ENCODE assay signal across 30 mouse cellular contexts in the genomic region with DNA sequence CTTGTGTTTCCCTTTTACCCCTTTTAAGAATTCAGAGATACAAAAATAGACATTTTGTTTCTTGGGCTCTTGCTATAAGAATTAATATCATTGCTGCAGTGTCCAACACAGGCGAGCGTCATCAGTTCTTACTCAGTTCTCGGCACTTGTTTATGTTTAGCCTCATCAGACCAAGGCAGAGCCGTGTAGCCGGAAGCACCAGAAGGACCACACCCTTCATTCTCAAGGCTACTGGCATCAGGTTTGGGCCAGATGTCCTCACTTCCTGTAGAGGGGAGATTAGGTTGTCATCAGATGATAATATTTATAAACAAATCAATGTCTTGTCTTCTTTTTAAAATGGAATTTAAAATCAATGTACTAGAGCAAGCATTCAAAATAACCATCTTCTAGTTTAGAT. TPM values are rescaled to one million over a fixed set of nuclear protein-coding genes. Genes with fewer than 3 reads are reported as not detected.
DNase-seq lines count a peak whose midpoint lies in the region; ATAC-seq and TF ChIP-seq lines count a peak whose summit lies in the region.
"Had no signal": no experiment of that assay in that cellular context is flagged by ENCODE, and none has a peak within 500 bp of the region (broad histone marks: within the 10 kb centered on the region; RNA-seq: fewer than 3 reads in every experiment).

No protein-coding gene starts in this region.

- H3K4me1 ChIP-seq in heart, adult 2 months (ENCODE audit: control insufficient read depth, insufficient read depth, low read length), result peaks cover 6% of the 10 kb centered on the region
- peaks cover 3% of the 10 kb centered on the region; the same call in 1 of the 2 replicates for H3K4me1 ChIP-seq in heart, embryonic 11.5 days (ENCODE audit: control insufficient read depth, insufficient read depth, low read length)
- H3K4me1 ChIP-seq in lung, embryonic 14.5 days (ENCODE audit: insufficient read depth), result peaks cover 20% of the 10 kb centered on the region

- no peak overlapping the region for H3K4me3 ChIP-seq in heart, adult 2 months
- H3K4me3 ChIP-seq in heart, embryonic 11.5 days (ENCODE audit: low read depth, low read length), result no peak overlapping the region
- H3K4me3 ChIP-seq in lung, embryonic 14.5 days (ENCODE audit: low read depth, low read length), result no peak overlapping the region
- H3K4me3 ChIP-seq: embryonic facial prominence, embryonic 10.5 days; embryonic facial prominence, embryonic 13.5 days; erythroblast, embryonic 14.5 days; forebrain, embryonic 12.5 days; forebrain, embryonic 15.5 days; hindbrain, embryonic 10.5 days; hindbrain, embryonic 13.5 days had no signal

- H3K79me2 ChIP-seq in heart, adult 2 months (replicated peaks; ENCODE audit: control insufficient read depth, insufficient read depth, low read length), result no peaks in the 10 kb centered on the region

- H3K27ac ChIP-seq in heart, adult 2 months, result peak overlapping the region; percentile 7
- H3K27ac ChIP-seq in heart, embryonic 11.5 days (ENCODE audit: low read depth, low read length), result no peak overlapping the region
- no peak overlapping the region for H3K27ac ChIP-seq in lung, embryonic 14.5 days (ENCODE audit: low read depth)
- H3K27ac ChIP-seq: embryonic facial prominence, embryonic 10.5 days; embryonic facial prominence, embryonic 13.5 days; forebrain, embryonic 12.5 days; forebrain, embryonic 15.5 days; hindbrain, embryonic 10.5 days; hindbrain, embryonic 13.5 days had no signal

- WGBS in heart, adult 2 months, result 37% methylated on average over 5 of the region's 5 CpGs
- WGBS in heart, embryonic 11.5 days (ENCODE audit: insufficient replicate concordance), result 63% methylated on average over 5 of the region's 5 CpGs
- 45% methylated on average over 5 of the region's 5 CpGs for WGBS in lung, embryonic 14.5 days

- no peaks in the 10 kb centered on the region for H3K27me3 ChIP-seq in heart, adult 2 months (ENCODE audit: control insufficient read depth, insufficient read depth, low read length)
- no peaks in the 10 kb centered on the region for H3K27me3 ChIP-seq in heart, embryonic 11.5 days (ENCODE audit: control insufficient read depth, insufficient read depth, low read length)
- no peaks in the 10 kb centered on the region for H3K27me3 ChIP-seq in lung, embryonic 14.5 days (ENCODE audit: insufficient read depth, low read length)
- H3K27me3 ChIP-seq: embryonic facial prominence, embryonic 13.5 days; forebrain, embryonic 12.5 days; forebrain, embryonic 15.5 days; hindbrain, embryonic 13.5 days had no signal

- DNase-seq in heart, adult 2 months, result peak in 1 of 2 experiments; percentile 11
- peak; percentile 14 for DNase-seq in lung, embryonic 14.5 days
- no peak for DNase-seq in lung, postnatal 25 days (ENCODE audit: low spot score)
- peak; percentile 37 for DNase-seq in induced T-regulatory cell, adult 2 months (ENCODE audit: low read depth)
- peak; percentile 32 to 59 for DNase-seq in lung, postnatal 4 days
- DNase-seq in spleen, postnatal 10 days (ENCODE audit: low spot score in 2 of 2), result no peak
- DNase-seq: adrenal gland, adult 8-10 months; adrenal gland, postnatal 25 days; B cell, adult 2 months; cerebellum, adult 11-12 months; cerebellum, adult 8-10 months; cerebellum, postnatal 10 days; cerebellum, postnatal 36 days; embryo, embryonic 11 days; gastrocnemius, postnatal 25 days had no signal

- no peak overlapping the region for H3K9ac ChIP-seq in heart, adult 2 months (ENCODE audit: low read depth, low read length)
- H3K9ac ChIP-seq in heart, embryonic 11.5 days (ENCODE audit: low read depth, low read length), result no peak overlapping the region
- H3K9ac ChIP-seq in lung, embryonic 14.5 days, result no peak overlapping the region
- H3K9ac ChIP-seq: embryonic facial prominence, embryonic 13.5 days; forebrain, embryonic 12.5 days; forebrain, embryonic 15.5 days; hindbrain, embryonic 13.5 days had no signal

- no peak overlapping the region for H3K4me2 ChIP-seq in heart, embryonic 11.5 days
- no peak overlapping the region for H3K4me2 ChIP-seq in lung, embryonic 14.5 days
- H3K4me2 ChIP-seq: embryonic facial prominence, embryonic 13.5 days; forebrain, embryonic 12.5 days; forebrain, embryonic 15.5 days; hindbrain, embryonic 13.5 days had no signal

- intact Hi-C loops in heart, adult 2 months (cut with DNase I), result no loop called here

- TF ChIP-seq CTCF in heart, adult 2 months (IDR thresholded peaks at IDR 0.05), result no peak
- TF ChIP-seq CTCF in lung, embryonic 14.5 days (IDR thresholded peaks at IDR 0.05; ENCODE audit: low read depth), result no peak

- peaks cover 3% of the 10 kb centered on the region; the same call in 1 of the 2 replicates for H3K9me3 ChIP-seq in heart, embryonic 11.5 days (replicated peaks; ENCODE audit: control insufficient read depth, low read length)
- H3K9me3 ChIP-seq in lung, embryonic 14.5 days (ENCODE audit: low read depth, low read length), result no peaks in the 10 kb centered on the region
- H3K9me3 ChIP-seq: embryonic facial prominence, embryonic 13.5 days; forebrain, embryonic 12.5 days; forebrain, embryonic 15.5 days had no signal

- TF ChIP-seq POLR2A in heart, adult 2 months (IDR thresholded peaks at IDR 0.05; ENCODE audit: insufficient read depth, low read depth, low read length), result no peak

- no peak for TF ChIP-seq EP300 in heart, adult 2 months (IDR thresholded peaks at IDR 0.05; ENCODE audit: insufficient read depth, low read depth, low read length)

- H3K36me3 ChIP-seq in heart, adult 2 months (ENCODE audit: control insufficient read depth, insufficient read depth, low read length), result no peaks in the 10 kb centered on the region
- no peaks in the 10 kb centered on the region for H3K36me3 ChIP-seq in heart, embryonic 11.5 days (ENCODE audit: control insufficient read depth, insufficient read depth, low read length)
- H3K36me3 ChIP-seq in lung, embryonic 14.5 days (ENCODE audit: insufficient read depth), result no peaks in the 10 kb centered on the region
- H3K36me3 ChIP-seq: embryonic facial prominence, embryonic 10.5 days; embryonic facial prominence, embryonic 13.5 days; forebrain, embryonic 12.5 days; forebrain, embryonic 15.5 days; hindbrain, embryonic 10.5 days; hindbrain, embryonic 13.5 days had no signal

- no peak for ATAC-seq in heart, embryonic 11.5 days (replicated peaks; ENCODE audit: insufficient number of reproducible peaks, low FRiP score, low TSS enrichment)
- no peak for ATAC-seq in lung, embryonic 14.5 days (ENCODE audit: insufficient read depth)
- ATAC-seq: activated CD4-positive, CD25-positive, alpha-beta regulatory T cell, adult 4 months; forebrain, embryonic 15.5 days; hindbrain, embryonic 16.5 days; inflammation-experienced regulatory T-cells, adult 6 months had no signal

RNA-seq across cellular contexts. Expression of a gene that starts 13.4 kb away (rescaled TPM):
- under 1 TPM in 1 of 2 experiments, not detected in 1; 0.32 TPM for total RNA-seq in heart, adult 2 months (2021)
- 0.23 TPM in 1 of 2 replicates, not detected in the other for polyA plus RNA-seq in heart, adult 2 months (2012; rRNA removed)
- polyA plus RNA-seq in heart, embryonic 11.5 days (2014; fragmentation: Nextera tagmentation; extraction: Ambion mirVana), result 0.36 TPM in 1 of 2 replicates, not detected in the other
- 0.47 and 0.49 TPM in 2 replicates for polyA plus RNA-seq in lung, embryonic 14.5 days (2014; fragmentation: Nextera tagmentation; extraction: Ambion mirVana)
- total RNA-seq: gastrocnemius, adult 8-10 months; gastrocnemius, postnatal 25 days; heart, postnatal 25 days had no signal
- polyA plus RNA-seq: activated CD4-positive, CD25-positive, alpha-beta regulatory T cell, adult 4 months; erythroblast, embryonic 14.5 days; gonadal fat pad, adult 2 months; heart, postnatal 0 days had no signal

RNA-seq across cellular contexts. Expression of a gene that starts 43.2 kb away (rescaled TPM):
- total RNA-seq in heart, adult 2 months (2021), result 1 to 10 TPM in 1 of 2 experiments, under 1 TPM in 1; 0.60 to 1.3 TPM
- 0.79 and 0.80 TPM in 2 replicates for polyA plus RNA-seq in heart, adult 2 months (2012; rRNA removed)
- 14.5 TPM in 2 replicates for polyA plus RNA-seq in heart, embryonic 11.5 days (2014; fragmentation: Nextera tagmentation; extraction: Ambion mirVana)
- polyA plus RNA-seq in lung, embryonic 14.5 days (2014; fragmentation: Nextera tagmentation; extraction: Ambion mirVana), result 20.5 and 21.0 TPM in 2 replicates

RNA-seq across cellular contexts. Expression of a gene that starts 43.3 kb away (rescaled TPM):
- 1 to 10 TPM; 4.6 to 6.5 TPM for total RNA-seq in heart, adult 2 months (2021)
- 3.3 and 5.8 TPM in 2 replicates for polyA plus RNA-seq in heart, adult 2 months (2012; rRNA removed)
- 8.0 and 8.6 TPM in 2 replicates for polyA plus RNA-seq in heart, embryonic 11.5 days (2014; fragmentation: Nextera tagmentation; extraction: Ambion mirVana)
- 9.8 and 13.7 TPM in 2 replicates for polyA plus RNA-seq in lung, embryonic 14.5 days (2014; fragmentation: Nextera tagmentation; extraction: Ambion mirVana)
- polyA plus RNA-seq: erythroblast, embryonic 14.5 days had no signal

Comparison
In these comparisons a context has a peak if more than half of its experiments do, and no peak if none do; other contexts are left out.
1. DNase-seq: peak in lung, embryonic 14.5 days (single experiment), induced T-regulatory cell, adult 2 months (single experiment) and lung, postnatal 4 days (2 of 2); none in lung, postnatal 25 days (single experiment) and spleen, postnatal 10 days (0 of 2).